Mouse (Mus musculus) layer of hippocampus, adult 9-10 months (tissue): ENCODE measurements around the gene Gm11938.
"Not testable (repeated sequence)": the region's sequence is repeated elsewhere in the genome, so short reads cannot be mapped to it uniquely, and the experiment has no call there.

ENCODE experiments used
- DNase-seq: peaks from one replicate; pipeline ENCODE4 v3.0.0; 2022; ENCODE audit warnings: low spot score

The Gm11938 gene

DNA sequence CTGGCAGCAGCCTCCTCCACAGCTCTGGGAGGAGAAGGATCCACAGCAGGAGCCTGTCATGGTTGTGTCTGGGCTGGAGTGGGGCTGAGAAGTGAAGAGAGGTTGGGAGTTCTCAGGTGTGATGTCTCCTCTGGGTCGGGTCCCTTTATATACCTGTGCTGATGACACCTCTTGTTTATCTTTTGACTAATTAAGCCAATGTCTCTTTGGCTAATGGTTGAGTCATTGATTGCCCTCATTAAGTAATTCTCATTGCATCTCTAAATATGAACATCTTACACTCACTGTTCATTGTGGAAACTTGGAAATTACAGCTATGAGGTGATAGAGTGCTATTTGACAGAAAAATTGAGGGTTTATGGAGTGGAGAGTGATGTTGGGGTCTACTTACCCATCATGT lies at the start of gene Gm11938:
TSS of gene Gm11938 (minus strand) at position 101 of the 400 bp plus-strand sequence.
- not testable (repeated sequence) for DNase-seq

DNA sequence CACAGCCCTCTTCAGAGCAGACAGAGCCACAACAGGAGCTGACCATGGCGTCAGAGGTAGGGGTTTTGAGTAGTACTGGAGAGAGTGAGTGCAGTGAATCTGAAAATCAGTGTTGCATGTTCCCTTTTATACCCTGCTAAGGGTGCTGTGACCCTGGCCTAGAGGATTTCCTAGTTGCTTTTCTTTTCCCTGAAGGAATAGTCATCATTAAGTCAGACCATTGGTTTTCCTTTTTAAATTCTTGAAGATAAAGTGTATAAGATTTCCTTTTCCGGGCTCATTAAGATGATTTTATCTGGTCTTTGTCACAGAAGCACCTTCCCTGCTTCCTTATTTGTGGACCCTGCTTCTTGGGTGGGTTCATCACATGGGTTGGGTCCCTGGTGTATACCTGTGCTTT lies 47.0 kb upstream of the Gm11938 start, which contains the start of gene Gm11555:
TSS of gene Gm11555 (minus strand) at position 101 of the 400 bp plus-strand sequence.
- no peak for DNase-seq

DNA sequence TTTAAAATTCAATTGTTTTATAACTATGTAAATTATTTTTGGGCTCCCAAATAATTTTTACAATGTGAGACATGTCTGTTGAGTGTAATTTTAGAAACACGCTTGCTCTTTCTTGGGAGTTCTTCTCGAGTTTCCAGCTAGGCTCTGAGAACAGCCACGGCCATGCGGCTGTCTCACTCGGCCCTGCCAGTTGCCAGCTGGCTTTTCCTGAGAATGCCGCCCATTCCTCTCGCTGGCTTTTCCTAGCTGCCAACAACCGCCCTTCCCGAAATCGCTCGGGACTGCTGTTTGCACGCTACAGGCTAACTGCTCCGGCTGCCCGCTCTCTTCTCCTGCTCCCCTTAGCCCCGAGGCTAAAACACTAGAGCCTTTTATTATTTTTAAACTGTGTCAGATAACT lies 43.3 kb upstream of the Gm11938 start:
- no peak for DNase-seq

DNA sequence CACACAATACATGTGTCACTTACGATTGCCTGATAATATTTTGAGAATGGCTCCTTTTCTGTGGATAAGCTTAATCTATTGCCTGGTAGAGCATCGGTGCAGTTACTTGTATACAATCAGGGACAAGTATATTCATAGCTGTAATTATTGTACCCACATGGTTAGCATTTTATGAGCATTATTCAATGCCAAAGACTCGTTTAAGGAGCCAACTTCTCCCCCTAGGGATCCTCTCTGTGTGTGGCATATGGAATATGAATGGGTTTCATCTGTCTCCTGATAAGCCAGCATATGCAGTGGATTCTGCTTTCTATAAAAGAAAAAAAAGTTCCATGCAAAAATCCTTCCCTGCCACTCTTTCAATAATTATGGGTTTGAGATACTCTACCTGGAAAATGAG lies 41.2 kb upstream of the Gm11938 start:
- DNase-seq, result peak; percentile 9

DNA sequence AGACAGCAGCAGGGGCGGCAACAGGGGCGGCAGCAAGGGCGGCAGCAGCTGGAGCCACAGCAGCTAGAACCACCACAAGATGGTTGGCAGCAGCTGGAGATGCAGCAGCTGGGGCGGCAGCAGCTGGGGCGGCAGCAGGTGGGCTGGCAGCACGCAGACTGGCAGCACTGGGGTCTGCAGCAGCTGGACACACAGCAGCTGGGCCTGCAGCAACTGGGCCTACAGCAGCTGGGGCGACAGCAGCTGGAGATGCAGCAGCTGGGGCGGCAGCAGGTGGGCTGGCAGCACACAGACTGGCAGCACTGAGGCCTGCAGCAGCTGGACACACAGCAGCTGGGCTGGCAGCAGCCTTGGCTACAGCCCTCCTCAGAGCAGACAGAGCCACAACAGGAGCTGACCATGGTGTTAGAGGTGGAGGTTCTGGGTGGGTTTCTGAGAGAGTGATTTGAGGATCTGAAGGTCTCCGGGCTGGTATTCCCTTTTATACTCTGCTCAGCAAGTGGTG lies 40.6 kb upstream of the Gm11938 start, which contains the start of gene Krtap4-7:
TSS of gene Krtap4-7 (minus strand) at position 455 of the 505 bp plus-strand sequence.
- not testable (repeated sequence) for DNase-seq

DNA sequence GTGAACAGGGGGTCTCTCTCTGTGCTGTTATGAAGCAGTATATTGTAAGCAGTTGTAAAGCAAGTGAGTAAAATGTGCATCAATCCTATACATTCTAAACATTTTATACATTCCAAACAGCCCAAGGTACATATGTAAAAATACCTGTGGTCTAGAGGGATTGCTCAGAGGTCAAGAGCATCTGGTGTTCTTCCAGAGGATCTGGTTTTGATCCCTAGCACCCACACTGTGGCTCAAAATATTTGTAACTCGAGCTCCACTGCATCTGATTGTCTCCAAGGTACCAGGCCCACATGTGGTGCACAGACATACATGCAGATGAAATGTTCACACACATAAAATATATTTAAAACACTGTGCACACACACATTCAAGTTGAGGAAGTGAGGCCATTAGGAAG lies 37.8 kb upstream of the Gm11938 start:
- DNase-seq, result no peak

DNA sequence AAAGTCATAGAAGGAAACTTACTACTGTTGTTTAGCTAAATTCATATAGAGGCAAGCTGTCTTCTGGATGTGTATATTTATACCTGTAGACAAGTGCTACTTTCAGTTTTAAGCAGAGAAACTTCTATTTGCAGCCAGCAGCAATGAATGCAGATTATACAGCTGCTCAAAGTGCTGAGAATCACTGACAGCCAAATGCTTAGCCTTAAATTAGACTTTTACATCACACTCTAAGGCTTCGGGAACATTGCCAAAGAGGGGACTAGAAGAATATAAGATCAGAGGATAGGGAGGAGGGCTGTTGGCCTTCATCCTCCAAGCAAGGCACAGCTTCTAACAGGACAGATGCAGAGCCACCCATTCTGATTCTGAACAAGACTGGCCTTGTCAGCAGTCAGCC lies 34.0 kb upstream of the Gm11938 start:
- no peak for DNase-seq

DNA sequence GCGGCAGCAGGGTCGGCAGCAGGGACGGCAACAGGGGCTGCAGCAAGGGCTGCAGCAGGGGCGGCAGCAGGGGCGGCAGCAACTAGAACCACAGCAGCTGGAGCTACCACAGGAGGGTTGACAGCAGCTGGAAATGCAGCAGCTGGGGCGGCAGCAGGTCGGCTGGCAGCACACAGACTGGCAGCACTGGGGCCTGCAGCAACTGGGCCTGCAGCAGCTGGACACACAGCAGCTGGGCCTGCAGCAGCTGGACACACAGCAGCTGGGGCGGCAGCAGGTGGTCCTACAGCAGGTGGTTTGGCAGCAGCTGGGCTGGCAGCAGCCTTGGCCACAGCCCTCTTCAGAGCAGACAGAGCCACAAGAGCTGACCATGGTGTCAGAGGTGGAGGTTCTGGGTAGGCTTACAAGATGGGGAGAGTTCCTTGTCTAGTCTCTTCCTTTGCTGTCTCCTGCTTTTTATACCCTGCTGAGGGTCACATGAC lies 31.6 kb upstream of the Gm11938 start, which contains the start of gene Krtap4-2:
TSS of gene Krtap4-2 (minus strand) at position 432 of the 482 bp plus-strand sequence.
- DNase-seq, result no peak

DNA sequence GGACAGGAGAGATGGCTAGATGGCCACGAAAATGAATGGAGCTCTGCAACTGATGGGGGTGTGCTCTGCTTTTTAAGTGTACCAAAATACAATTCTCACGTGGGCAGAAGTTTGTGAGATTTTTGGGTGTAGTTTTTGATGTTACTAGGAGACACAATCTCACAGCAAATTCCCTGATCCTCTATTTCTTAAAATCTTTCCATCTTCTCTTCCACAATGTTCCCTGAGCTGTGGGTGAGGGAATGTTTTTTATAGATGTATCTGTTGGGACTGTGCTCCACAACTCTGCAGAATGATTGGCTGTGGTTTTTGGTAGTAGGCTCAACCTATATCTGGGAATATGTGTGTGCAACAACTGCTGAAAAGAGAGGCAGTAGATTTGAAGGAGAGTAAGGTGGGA lies 30.2 kb upstream of the Gm11938 start:
- DNase-seq, result no peak

DNA sequence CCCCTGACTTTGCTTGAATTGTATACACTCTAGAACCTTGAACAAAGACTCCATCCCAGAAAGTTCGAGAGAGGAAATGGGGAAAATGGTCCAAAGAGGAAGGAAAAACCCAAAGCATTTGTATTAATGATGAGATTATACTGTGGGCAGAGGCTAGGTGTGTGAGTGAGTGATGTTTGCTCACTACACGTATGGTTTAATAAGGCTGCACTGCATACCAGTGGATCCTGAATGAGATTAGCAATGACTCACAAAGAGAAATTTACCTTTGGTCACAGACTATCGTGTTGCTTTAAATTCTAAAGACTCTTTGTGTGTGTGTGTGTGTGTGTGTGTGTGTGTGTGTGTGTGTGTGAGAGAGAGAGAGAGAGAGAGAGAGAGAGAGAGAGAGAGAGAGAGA lies 27.8 kb upstream of the Gm11938 start:
- no peak for DNase-seq

DNA sequence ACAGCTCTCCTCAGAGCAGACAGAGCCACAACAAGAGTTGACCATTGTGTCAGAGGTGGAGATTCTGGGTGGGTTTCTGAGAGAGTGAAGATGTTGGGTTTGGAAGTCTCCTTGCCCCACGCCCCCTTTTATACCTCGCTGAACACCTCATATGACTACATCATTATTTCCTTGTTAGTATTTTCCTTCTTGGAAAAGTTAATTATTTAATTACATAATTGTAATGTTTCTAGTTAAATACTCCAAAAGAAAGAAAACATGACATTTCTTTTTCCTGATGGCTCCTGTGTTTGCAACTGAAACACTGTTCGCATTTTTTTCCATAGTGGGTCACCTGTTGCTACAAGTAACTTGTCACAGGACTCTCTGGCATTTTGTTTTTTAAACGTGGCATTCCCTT lies 25.0 kb upstream of the Gm11938 start, which contains the start of gene Krtap4-1:
TSS of gene Krtap4-1 (minus strand) at position 101 of the 400 bp plus-strand sequence.
- no peak for DNase-seq

DNA sequence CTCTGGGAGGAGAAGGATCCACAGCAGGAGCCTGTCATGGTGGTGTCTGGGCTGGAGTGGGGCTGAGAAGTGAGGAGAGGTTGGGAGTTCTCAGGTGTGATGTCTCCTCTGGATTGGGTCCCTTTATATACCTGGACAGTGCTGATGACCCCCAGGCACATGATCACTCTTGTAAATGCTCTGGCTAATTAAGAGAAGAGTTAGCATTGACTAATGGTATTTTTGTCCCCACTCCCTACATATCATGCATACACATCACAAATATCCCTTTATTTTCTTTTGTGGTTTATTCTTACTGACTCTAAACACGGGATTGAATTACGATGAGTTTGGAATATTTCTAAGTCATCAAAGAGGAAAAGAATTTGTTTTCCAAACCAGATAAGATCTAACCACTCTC lies 17.2 kb upstream of the Gm11938 start, which contains the start of gene Gm11562:
TSS of gene Gm11562 (minus strand) at position 101 of the 400 bp plus-strand sequence.
- no peak for DNase-seq

DNA sequence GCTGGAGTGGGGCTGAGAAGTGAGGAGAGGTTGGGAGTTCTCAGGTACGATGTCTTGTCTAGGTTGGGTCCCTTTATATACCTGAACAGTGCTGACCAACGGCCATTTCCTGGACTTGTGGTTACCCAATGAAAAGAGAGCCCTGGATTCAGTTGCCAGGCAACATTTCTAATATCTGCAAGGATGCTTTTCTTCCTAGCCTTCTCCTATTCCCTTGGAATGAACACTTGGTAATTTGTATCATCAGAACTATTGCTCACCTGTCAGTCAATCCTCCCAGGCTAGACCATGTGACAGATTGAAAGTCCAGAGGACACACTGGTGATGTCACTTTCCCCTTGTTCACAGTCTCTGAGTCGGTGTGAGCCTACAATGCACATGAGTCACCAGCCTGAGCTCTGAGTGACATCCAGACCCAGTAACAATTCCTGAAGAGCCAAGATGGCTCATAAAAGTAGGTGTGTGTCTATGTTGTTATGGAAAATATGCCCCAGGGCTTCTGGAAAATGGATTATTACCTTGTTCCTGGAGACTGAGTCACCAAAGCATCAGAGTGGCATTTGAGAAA lies 11.8 kb upstream of the Gm11938 start, which contains the start of gene Krtap2-4:
TSS of gene Krtap2-4 (minus strand) at position 51 of the 568 bp plus-strand sequence.
- no peak for DNase-seq

DNA sequence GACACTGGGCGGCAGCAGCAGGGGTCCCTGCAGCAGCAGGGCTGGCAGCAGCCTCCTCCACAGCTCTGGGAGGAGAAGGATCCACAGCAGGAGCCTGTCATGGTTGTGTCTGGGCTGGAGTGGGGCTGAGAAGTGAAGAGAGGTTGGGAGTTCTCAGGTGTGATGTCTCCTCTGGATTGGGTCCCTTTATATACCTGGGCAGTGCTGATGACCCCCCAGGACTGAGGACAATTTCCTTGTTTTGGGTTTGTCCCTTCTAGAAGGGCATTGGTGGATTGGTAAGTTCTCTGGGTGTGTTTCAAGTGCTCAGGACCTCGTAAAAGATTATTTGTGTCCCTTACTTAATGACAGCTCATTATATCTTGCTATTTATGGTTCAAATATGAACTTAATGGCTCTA lies 7.0 kb upstream of the Gm11938 start, which contains the start of gene Gm11937:
TSS of gene Gm11937 (minus strand) at position 101 of the 400 bp plus-strand sequence.
- not testable (repeated sequence) for DNase-seq

DNA sequence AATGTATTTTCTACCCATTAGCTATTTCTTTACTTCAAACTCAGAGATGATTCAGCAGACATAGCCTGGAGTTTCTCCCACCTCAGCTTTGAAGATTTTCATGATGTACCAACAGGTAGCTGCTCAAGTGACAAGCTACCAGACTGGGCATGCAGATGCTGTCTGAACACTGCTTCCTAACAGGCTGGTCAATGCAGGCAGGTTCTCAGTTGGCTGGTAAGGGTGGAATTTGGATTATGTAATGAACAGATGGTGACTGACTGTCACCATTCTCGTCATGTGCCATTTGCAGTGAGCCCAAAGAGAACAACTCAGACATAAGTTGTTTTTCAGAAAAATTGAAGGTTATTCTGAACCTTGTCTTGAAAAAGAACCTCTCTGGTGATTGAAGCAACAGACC lies 6.0 kb upstream of the Gm11938 start:
- peak; percentile 52 for DNase-seq

DNA sequence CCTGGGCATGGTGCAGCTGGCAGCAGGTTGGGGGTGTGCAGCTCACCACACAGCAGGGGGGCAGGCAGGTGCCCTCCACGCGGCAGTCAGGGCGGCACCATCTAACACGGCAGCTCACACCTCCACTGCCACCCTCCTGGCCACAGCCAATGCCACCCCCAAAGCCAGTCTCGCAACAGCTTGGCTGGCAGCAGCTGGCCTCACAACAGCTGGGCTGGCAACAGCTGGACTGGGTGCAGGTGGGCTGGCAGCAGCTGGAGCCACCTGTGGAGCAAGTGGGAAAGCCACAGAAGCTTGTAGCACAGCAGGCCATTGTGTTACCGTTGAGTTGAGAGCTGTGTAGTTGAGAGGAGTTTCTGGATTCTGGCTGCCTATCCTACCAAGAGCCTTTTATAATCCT lies 5.4 kb downstream of the Gm11938 start, which contains the start of gene Krtap9-3:
TSS of gene Krtap9-3 (minus strand) at position 364 of the 400 bp plus-strand sequence.
- DNase-seq, result not testable (repeated sequence)

DNA sequence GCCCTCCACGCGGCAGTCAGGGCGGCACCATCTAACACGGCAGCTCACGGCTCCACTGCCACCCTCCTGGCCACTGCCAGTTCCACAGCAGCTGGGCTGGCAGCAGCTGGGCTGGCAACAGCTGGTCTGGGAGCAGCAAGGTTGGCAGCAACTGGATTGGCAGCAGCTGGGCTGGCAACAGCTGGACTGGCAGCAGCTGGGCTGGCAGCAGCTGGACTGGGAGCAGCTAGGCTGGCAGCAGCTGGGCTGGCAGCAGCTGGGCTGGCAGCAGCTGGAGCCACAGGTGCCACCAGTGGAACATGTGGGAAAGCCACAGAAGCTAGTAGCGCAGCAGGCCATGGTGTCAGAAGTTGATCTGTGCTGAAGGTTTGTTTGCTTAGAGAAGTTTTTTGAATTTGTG lies 12.1 kb downstream of the Gm11938 start, which contains the start of gene Krtap1-3:
TSS of gene Krtap1-3 (minus strand) at position 359 of the 400 bp plus-strand sequence.
- DNase-seq, result no peak

DNA sequence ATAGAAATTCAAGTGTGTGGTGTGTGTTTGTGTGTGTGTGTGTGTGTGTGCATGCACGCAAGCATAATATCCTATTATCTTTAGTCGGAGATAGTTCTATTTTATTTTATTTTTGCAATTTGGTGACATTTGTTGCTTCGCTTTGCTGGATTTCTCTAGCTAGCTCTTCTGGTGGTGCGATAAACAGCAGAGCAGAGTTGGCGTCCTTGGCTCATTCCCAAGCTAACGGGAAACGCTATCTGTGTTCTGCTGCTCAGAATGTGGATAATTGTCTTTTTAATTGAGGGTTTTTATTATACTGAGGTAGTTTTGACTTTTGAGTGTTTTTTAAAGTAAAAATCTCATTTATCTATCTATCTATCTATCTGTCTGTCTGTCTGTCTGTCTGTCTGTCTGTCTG lies 18.0 kb downstream of the Gm11938 start:
- DNase-seq, result peak; percentile 25

DNA sequence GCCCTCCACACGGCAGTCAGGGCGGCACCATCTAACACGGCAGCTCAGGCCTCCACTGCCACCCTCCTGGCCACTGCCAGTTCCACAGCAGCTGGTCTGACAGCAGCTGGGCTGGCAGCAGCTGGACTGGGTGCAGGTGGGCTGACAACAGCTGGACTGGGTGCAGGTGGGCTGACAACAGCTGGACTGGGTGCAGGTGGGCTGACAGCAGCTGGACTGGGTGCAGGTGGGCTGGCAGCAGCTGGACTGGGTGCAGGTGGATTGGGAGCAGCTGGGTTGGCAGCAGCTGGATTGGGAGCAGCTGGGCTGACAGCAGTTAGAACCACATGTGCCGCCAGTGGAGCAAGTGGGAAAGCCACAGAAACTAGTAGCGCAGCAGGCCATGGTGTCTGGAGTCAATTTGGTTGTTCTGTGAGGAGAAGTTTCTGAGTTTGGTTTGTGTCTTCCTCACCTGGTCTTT lies 19.8 kb downstream of the Gm11938 start, which contains the start of gene Krtap1-4:
TSS of gene Krtap1-4 (minus strand) at position 410 of the 460 bp plus-strand sequence.
- no peak for DNase-seq

DNA sequence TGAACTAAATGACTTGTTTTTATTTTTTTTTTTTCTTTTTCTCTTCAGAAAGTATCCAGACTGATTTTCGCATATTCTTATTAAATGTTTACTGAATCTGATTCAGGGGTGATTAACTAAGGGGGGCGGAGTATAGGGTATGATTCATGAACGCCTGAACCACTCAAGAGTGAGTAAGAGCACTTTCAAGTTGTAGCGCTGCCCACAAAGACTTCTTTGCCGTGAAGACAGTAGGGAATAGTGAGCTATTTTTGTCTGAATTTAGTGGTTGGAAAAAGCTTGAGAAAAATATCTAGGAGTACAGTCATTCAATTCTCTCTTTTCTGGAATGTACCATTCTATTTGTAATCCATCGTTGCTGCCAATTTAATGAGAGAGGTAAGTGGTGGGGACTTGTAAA lies 21.5 kb downstream of the Gm11938 start:
- DNase-seq, result no peak

DNA sequence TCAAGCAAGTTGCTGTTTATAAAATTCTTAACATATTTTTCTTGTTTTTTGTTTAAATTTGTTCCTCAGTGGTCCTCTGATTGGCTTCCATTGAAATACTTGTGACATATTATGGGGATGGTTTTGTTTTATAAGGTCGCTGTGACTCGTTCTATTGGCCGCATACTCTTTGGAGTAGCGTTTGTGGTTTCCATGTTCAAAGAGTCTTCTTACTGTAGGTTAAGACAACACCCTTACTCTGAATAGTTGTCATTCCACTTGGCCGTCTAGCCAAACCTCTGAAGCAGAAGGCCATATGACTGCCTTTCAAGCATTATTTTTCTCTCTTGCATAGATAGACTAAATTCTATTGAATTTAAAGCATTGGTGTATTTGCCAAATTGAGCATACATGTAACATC lies 22.1 kb downstream of the Gm11938 start:
- DNase-seq, result no peak

DNA sequence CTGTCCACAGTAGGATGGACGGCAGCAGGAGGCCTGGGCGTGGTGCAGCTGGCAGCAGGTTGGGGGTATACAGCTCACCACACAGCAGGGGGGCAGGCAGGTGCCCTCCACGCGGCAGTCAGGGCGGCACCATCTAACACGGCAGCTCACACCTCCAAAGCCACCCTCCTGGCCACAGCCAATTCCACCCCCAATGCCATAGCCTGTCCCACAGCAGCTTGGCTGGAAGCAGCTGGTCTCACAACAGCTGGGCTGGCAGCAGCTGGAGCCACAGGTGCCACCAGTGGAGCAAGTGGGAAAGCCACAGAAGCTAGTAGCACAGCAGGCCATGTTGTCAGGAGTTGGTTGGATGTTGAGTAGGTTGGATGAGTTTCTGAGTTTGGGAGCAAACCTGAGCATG lies 22.5 kb downstream of the Gm11938 start, which contains the start of gene Krtap1-5:
TSS of gene Krtap1-5 (minus strand) at position 381 of the 400 bp plus-strand sequence.
- no peak for DNase-seq

DNA sequence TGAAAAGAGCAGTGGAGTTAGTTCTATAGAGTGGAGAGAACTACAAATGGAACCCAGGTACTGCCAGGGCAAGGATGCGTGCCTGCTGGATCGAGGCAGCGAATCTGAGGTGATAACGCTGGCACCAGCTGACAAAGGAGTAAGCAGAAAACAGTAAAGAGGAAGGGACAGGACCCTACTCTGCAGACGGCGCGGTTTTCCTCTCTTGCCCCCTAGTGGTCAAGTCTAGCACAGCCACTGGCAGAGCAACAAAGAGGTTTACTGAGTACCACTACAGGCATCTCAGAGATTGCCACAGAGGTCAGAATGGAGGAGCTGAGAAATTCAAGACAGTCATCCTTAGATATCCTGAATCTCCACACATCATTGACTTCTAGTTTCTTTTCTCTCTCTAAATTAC lies 29.0 kb downstream of the Gm11938 start:
- DNase-seq, result peak; percentile 55
